Mouse (Mus musculus) megakaryocyte-erythroid progenitor cell, adult 5-6 weeks (primary cell): ENCODE measurements around the gene Reln. TPM values are rescaled to one million over a fixed set of nuclear protein-coding genes. Genes with fewer than 3 reads are reported as not detected.

Source experiments
- ATAC-seq: replicated peaks from 2 replicates; pipeline ENCODE4 v1.8.0; 2016; ENCODE audit warnings: mild to moderate bottlenecking, inconsistent platforms; ENCODE audit not compliant: severe bottlenecking, poor library complexity, low FRiP score, low TSS enrichment
- total RNA-seq, 2 experiments: library from RNA; stranded (forward) in 1 of 2; stranded (reverse) in 1 of 2; fragments of 200-1000, 215-1000 nt in 1 of 2; fragments of >200 nt in 1 of 2; fragmentation: Nextera tagmentation in 1 of 2; gene quantifications; 2 replicates each; pipeline ENCODE4 v1.2.3; 2014 to 2017

Reln gene
- total RNA-seq (2014; fragmentation: Nextera tagmentation) (0.59 TPM in 1 of 2 replicates, not detected in the other), total RNA-seq (2017) (0.61 TPM in 1 of 2 replicates, not detected in the other)

DNA sequence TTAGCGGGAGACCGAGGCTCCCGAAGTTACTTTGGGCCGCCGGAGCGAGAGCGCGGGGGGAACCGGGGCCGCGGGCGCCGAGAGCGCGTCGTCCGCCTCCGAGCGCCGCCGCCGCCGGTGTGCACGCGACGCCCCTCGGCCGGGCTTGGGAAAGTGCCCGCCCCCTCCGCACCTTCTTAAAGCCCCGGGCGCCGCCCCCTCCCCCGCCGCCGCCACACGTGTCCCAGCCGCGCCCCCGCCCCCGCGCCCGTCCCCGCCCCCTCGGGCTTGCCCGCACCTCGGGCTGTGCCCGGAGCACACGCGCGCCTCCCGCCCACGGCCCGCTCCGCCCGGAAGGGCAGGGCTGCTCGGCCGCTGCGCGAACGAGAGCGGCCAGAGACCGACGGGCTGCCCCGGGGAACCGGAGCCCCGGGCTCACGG, at the start of gene Reln:
TSS of gene Reln (minus strand) at position 147 of the 420 bp plus-strand sequence.
- ATAC-seq, result no peak

GRCm38 (mm10) chr5:22388502-22388901, 44.0 kb upstream of the Reln start:
- no peak for ATAC-seq

DNA sequence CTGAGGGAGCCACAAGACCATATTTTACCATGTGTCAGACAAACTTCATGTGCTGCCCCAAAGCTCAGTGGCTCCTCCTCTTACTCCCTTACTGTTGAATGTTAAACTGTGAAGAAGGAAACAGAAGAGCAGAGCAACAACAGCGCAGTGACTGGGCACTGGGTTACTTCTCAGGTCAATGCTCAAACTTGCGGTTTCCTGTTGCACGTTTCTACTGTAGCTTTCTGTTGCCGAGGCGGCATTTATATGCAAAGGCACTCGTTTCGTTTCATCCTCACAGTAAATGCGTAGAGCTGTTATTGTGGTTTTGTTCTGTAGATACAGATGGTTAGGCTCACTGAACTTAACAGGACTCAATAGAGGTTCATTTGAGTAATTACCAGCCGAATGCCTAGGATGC, 16.0 kb upstream of the Reln start:
- ATAC-seq, result no peak

GRCm38 (mm10) chr5:22348412-22348811, 3.9 kb upstream of the Reln start:
- peak; percentile 93 for ATAC-seq

GRCm38 (mm10) chr5:22347732-22348131, 3.2 kb upstream of the Reln start:
- ATAC-seq, result 0 out of 2 replicates have a peak, but pooled peaks have one; percentile 24

GRCm38 (mm10) chr5:22345894-22346635, 1.6 kb upstream of the Reln start:
- no peak for ATAC-seq

DNA sequence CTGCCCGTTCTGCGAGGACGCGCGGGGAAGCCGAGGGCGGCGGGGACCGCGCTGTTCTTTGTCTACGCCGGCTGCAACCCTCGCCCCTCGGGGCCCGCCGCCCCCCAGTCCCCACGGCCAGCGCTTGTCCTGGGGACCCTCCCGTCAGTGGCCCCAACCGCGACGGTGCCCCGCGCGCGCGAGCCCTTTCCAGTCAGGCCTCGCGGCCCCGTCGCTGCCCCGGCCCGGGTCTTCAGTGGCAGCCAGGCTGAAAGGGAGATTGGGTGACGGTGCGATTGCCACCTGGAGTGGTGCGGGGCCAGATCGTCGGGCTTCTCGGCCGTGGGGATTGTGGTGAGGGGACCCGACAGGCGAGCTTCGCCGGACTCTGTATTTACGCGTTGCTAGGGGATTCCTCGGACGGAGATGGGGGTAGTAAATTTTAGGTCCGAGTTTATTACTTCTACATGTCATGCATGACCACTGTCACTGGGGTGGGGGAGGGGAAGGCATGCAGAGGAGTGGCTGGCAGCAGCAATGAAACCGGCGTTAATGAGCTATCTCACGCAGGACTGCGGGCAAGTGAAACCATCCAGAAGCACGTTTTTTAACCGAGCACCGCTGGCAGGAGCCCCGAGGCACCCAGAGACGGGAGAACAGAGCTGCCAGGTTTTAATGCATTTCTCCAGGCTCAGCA, 612 bp upstream of the Reln start:
- no peak for ATAC-seq

DNA sequence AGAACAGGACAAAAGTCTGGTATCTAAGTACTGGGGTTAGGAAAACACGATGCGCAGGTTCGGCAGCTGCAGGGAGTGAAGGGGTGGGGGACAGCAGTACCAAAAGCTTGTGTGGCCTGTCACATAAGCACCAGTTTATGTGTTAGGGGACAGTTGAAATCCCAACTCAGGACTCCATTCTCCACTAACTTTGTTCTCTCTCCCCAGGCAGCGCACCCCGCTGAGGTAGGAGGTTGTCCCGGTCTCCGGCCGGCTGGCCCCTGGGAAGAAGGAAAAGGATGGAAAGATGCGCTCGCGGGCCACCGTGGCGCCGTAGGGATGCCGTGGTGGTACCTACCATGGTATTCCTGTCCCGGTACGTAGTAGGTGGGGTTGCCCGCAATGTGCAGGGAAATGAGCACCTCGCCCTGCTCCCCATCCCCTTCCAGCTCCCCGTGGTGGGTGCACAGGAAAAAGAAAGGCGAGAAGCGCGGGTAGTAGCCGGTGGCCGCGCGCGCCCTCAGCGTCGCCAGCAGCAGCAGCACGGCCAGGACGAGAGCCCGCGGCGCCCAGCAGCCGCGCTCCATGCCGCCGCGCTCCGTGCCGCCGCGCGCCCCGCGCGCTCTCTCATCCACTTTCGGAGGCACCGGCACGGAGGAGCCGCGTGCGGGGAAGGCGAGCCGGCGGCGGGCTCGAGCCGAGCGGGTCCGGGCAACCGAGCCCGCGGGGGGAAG, 503 bp downstream of the Reln start:
- ATAC-seq, result no peak

DNA sequence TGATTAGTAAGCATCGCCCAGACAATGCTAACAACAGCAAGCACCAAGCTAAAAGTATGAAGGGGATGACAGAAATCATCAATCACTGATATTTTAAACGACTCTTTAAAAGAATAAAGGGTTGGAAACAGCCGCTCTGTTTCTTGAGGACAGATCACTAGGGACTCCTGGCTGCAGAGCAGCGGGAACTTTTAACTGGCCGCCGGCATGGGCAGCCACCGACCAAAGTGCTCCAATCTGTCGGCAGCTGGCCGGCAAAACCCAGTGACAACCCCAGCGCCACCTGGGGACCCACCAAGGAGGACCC, 1.0 kb downstream of the Reln start:
- ATAC-seq, result no peak

DNA sequence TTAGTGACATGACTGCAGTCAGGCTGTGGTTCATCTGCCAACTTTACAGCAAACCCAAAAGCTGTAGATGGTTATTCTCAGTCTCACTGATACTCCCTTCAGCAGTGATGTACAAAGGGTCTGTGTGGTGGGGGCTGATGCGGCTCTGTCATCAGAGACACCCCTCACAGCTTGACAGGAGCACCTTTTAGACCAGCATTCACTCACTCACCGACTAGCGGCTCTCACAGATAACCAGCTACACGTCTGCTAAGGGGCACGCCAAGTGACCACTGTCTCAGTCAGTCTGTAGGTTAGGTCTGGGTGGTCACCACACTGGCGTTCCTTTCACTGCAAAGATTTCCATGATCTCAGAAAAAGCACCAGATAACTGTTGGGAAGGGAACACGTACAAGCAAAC, 2.0 kb downstream of the Reln start:
- ATAC-seq, result no peak

DNA sequence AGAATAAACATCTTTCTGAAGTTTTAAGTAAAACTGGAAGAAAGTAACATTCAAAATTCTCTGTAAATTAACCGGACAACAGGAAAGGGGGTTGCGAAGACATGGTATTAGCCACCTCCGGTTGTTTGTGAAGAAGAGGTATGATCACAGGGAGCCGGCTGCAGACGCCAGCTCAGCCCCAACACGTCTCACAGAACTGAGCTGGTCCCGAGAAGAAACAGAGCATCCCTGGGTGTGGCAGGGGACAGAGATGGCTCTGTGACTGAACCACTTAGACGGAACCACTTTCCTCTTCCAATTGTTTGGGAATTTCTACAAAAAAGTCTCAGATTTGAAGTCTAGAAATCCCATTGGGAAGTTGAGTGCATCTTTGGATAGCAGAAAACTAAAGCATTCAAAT, 3.5 kb downstream of the Reln start:
- no peak for ATAC-seq

- ATAC-seq, result no peak
Measured at GRCm38 (mm10) chr5:22335408-22335807, 9.1 kb downstream of the Reln start.

GRCm38 (mm10) chr5:22330802-22331201, 13.7 kb downstream of the Reln start:
- no peak for ATAC-seq

DNA sequence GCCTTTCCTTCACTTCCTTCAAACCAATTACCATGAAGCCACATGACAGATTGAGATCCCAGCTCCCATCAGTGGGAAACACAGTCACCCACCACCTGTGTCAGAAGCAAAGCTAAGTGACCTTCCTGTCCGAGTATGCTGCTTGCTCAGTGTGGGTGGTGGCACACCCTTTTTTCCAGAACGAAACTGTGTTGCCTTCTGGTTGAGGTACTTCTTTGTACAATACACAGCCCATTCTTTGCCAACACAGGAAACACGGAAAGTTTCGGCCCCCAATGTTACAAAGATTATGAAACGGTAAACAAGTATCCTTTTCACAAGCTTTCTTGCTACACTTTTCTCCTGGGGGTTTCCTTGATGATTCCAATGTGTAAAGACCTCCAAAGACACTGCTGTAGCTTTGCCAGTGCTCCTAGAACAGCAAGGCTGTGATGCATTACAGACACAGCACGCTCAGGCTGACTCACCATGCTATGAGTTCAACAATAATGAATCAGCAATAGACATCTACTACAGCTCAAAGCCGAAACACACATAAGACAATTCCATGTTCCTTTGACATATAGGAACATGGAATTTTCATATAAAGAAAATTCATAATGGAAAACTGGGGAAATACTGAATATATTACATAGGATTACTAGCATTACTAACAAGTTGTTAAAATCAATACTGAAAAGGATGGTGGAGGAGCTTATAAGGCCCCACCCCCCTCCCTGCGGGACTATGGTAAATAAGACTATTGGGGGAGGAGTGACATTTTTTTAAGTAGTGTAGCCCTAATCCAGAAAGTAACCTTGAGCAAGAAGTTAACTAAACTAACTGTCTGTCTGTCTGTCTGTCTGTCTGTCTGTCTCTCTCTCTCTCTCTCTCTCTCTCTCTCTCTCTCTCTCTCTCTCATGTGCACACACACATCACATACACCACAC, 15.8 kb downstream of the Reln start:
- ATAC-seq, result no peak

- peak; percentile 63 for ATAC-seq
Measured at GRCm38 (mm10) chr5:22327170-22327569, 17.3 kb downstream of the Reln start.

DNA sequence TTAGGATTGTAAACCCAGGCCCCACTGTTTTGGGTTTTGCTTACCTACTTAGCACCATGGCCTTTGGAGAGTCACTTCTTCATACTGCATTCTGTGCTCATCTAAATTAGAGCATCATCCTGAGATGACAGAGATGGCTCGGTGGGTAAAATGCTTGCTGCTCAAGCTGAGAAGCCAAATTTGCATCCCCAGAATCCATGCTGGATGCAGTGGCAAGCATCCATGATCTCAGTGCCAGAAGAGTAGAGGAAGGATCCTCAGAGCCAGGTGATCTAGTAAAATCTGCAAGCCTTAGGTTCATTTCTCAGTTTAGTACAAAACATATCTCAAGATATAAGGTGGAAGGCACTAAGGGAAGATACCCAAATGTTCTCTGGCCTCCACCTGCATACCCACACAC, 20.7 kb downstream of the Reln start:
- ATAC-seq, result no peak

GRCm38 (mm10) chr5:22317807-22318206, 26.7 kb downstream of the Reln start:
- no peak for ATAC-seq

DNA sequence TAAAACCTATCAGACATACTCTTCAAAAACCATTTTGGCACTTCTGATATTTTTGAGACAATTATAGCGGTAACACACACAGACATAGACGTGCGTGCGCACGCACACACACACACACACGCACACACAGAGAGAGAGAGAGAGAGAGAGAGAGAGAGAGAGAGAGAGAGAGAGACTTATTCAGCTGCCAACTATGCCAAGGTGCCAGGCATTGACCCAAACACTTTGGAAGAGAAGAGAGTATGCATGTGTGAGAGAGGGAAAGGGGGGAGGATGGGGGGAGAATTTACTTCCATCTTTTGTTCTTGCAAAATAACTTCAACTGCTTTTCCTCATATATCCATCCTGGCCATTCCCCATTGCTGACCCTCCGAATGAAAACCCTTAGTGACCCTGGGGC, 28.0 kb downstream of the Reln start:
- no peak for ATAC-seq

GRCm38 (mm10) chr5:22315990-22316389, 28.5 kb downstream of the Reln start:
- ATAC-seq, result no peak

- no peak for ATAC-seq
Measured at GRCm38 (mm10) chr5:22312995-22313394, 31.5 kb downstream of the Reln start.
